Mouse (Mus musculus) kidney, embryonic 16.5 days (tissue): ENCODE data around the gene Slamf6. TPM values are rescaled to one million over a fixed set of nuclear protein-coding genes. Genes with fewer than 3 reads are reported as not detected.
"Not testable (repeated sequence)": the region's sequence is repeated elsewhere in the genome, so short reads cannot be mapped to it uniquely, and the experiment has no call there.

Source experiments
- ATAC-seq: fragments of 200-750 bp; cut with Nextera tagmentation; 2 replicates; pipeline ENCODE4 v1.8.0; 2017; ENCODE audit warnings: moderate TSS enrichment; ENCODE audit not compliant: low FRiP score, low TSS enrichment
- H3K27ac ChIP-seq: fragments of 300-500 bp; sonication (generic); 2 replicates; pipeline ENCODE4 v1.5.1; 2014; ENCODE audit warnings: low read length
- H3K27me3 ChIP-seq: fragments of 300-500 bp; sonication (generic); 2 replicates; pipeline ENCODE4 v1.6.1; 2014; ENCODE audit warnings: low read length, control low read depth, mixed read lengths; ENCODE audit not compliant: insufficient read depth
- H3K36me3 ChIP-seq: fragments of 300-500 bp; sonication (generic); 2 replicates; pipeline ENCODE4 v1.6.1; 2014; ENCODE audit warnings: low read length, control low read depth, mixed read lengths; ENCODE audit not compliant: insufficient read depth
- H3K4me1 ChIP-seq: fragments of 300-500 bp; sonication (generic); 2 replicates; pipeline ENCODE4 v1.6.1; 2014; ENCODE audit warnings: low read length, control low read depth, mixed read lengths; ENCODE audit not compliant: insufficient read depth
- H3K4me2 ChIP-seq: fragments of 300-500 bp; sonication (generic); replicated peaks from 2 replicates; pipeline ENCODE4 v1.6.1; 2014; ENCODE audit warnings: low read depth, low read length
- H3K4me3 ChIP-seq: fragments of 300-500 bp; sonication (generic); 2 replicates; pipeline ENCODE4 v1.5.1; 2014; ENCODE audit warnings: mild to moderate bottlenecking, low read length
- H3K9ac ChIP-seq: fragments of 300-500 bp; sonication (generic); replicated peaks from 2 replicates; pipeline ENCODE4 v1.6.1; 2014; ENCODE audit warnings: low read length
- H3K9me3 ChIP-seq: fragments of 300-500 bp; sonication (generic); 2 replicates; pipeline ENCODE4 v1.6.1; 2016; ENCODE audit warnings: low read length, control low read depth
- WGBS: fragments of 180-500 bp; shearing (Covaris S2); extraction: QIAGEN DNeasy Blood & Tissue Kit; methylation state at CpG from one replicate; pipeline ENCODE4 v1.1.7; 2014; 5-methylcytosine and 5-hydroxymethylcytosine counted together
- polyA plus RNA-seq: library from polyadenylated mRNA; unstranded; fragments of >200 nt; fragmentation: Nextera tagmentation; extraction: Ambion mirVana; gene quantifications from 2 replicates; pipeline ENCODE4 v1.2.1, GENCODE M21; 2015

Gene Slamf6
- polyA plus RNA-seq, 1 experiment from 2014 or later = 0.24 TPM

- 69% methylated on average over 6 of the region's 6 CpGs for WGBS
- H3K4me1 ChIP-seq = no peaks in the 10 kb centered on the region
- H3K27ac ChIP-seq = no peak overlapping the region
- H3K9ac ChIP-seq = no peak overlapping the region
- H3K36me3 ChIP-seq = no peaks in the 10 kb centered on the region
- no peaks in the 10 kb centered on the region for H3K27me3 ChIP-seq
- no peak overlapping the region for H3K4me3 ChIP-seq
- ATAC-seq = no peak
- H3K4me2 ChIP-seq = no peak overlapping the region
- no peaks in the 10 kb centered on the region for H3K9me3 ChIP-seq
Measured at GRCm38 (mm10) chr1:171955071-171955470, 37.8 kb downstream of the Slamf6 start.

- Histone ChIP-seq H3K27me3 (no peaks in the 10 kb centered on the region), H3K4me2 (no peak overlapping the region), H3K27ac (no peak overlapping the region), H3K4me1 (no peaks in the 10 kb centered on the region), H3K9ac (no peak overlapping the region), H3K36me3 (no peaks in the 10 kb centered on the region), H3K9me3 (no peaks in the 10 kb centered on the region), H3K4me3 (no peak overlapping the region)
- no peak for ATAC-seq
- 45% methylated on average over 2 of the region's 2 CpGs for WGBS
Measured at GRCm38 (mm10) chr1:171957411-171957810, 40.1 kb downstream of the Slamf6 start.

GRCm38 (mm10) chr1:171960726-171961125 is 43.4 kb downstream of the Slamf6 start:
- no peak for ATAC-seq
- no peaks in the 10 kb centered on the region for H3K4me1 ChIP-seq
- H3K9me3 ChIP-seq = no peaks in the 10 kb centered on the region
- H3K9ac ChIP-seq = no peak overlapping the region
- 93% methylated on average over 5 of the region's 5 CpGs for WGBS
- no peak overlapping the region for H3K27ac ChIP-seq
- no peak overlapping the region for H3K4me2 ChIP-seq
- H3K36me3 ChIP-seq = no peaks in the 10 kb centered on the region
- no peaks in the 10 kb centered on the region for H3K27me3 ChIP-seq
- H3K4me3 ChIP-seq = no peak overlapping the region

- no peak overlapping the region for H3K4me3 ChIP-seq
- no peaks in the 10 kb centered on the region for H3K9me3 ChIP-seq
- no peaks in the 10 kb centered on the region for H3K27me3 ChIP-seq
- no peak for ATAC-seq
- no peaks in the 10 kb centered on the region for H3K36me3 ChIP-seq
- no peaks in the 10 kb centered on the region for H3K4me1 ChIP-seq
- no peak overlapping the region for H3K4me2 ChIP-seq
- 80% methylated on average over 6 of the region's 6 CpGs for WGBS
- H3K9ac ChIP-seq = no peak overlapping the region
- H3K27ac ChIP-seq = no peak overlapping the region
Measured at GRCm38 (mm10) chr1:171961704-171962103, 44.4 kb downstream of the Slamf6 start.

- Histone ChIP-seq H3K9me3 (no peaks in the 10 kb centered on the region), H3K9ac (no peak overlapping the region), H3K4me1 (no peaks in the 10 kb centered on the region), H3K4me3 (no peak overlapping the region), H3K4me2 (no peak overlapping the region), H3K36me3 (no peaks in the 10 kb centered on the region), H3K27ac (no peak overlapping the region), H3K27me3 (no peaks in the 10 kb centered on the region)
- ATAC-seq = no peak
- 58% methylated on average over 6 of the region's 6 CpGs for WGBS
Measured at GRCm38 (mm10) chr1:171963613-171964012, 46.3 kb downstream of the Slamf6 start.

- Histone ChIP-seq H3K36me3 (no peaks in the 10 kb centered on the region), H3K9ac (no peak overlapping the region), H3K4me2 (no peak overlapping the region), H3K9me3 (no peaks in the 10 kb centered on the region), H3K4me3 (no peak overlapping the region), H3K4me1 (no peaks in the 10 kb centered on the region), H3K27ac (no peak overlapping the region), H3K27me3 (no peaks in the 10 kb centered on the region)
- no peak for ATAC-seq
- 78% methylated on average over 6 of the region's 6 CpGs for WGBS
Measured at GRCm38 (mm10) chr1:171966054-171966790, 48.9 kb downstream of the Slamf6 start.

- Histone ChIP-seq H3K36me3 (no peaks in the 10 kb centered on the region), H3K27ac (no peak overlapping the region), H3K27me3 (no peaks in the 10 kb centered on the region), H3K4me3 (no peak overlapping the region), H3K9ac (no peak overlapping the region), H3K4me1 (no peaks in the 10 kb centered on the region), H3K9me3 (no peaks in the 10 kb centered on the region), H3K4me2 (no peak overlapping the region)
- 75% methylated on average over 6 of the region's 6 CpGs for WGBS
- no peak for ATAC-seq
Measured at GRCm38 (mm10) chr1:171969221-171969620, 51.9 kb downstream of the Slamf6 start.

GRCm38 (mm10) chr1:171970854-171971586 is 53.7 kb downstream of the Slamf6 start:
- no peak overlapping the region for H3K27ac ChIP-seq
- 0 out of 2 replicates have a peak, but pooled peaks cover 3% of the 10 kb centered on the region for H3K9me3 ChIP-seq
- no peak for ATAC-seq
- H3K4me2 ChIP-seq = no peak overlapping the region
- no peak overlapping the region for H3K4me3 ChIP-seq
- H3K9ac ChIP-seq = no peak overlapping the region
- H3K27me3 ChIP-seq = no peaks in the 10 kb centered on the region
- 36% methylated on average over 10 of the region's 10 CpGs for WGBS
- no peaks in the 10 kb centered on the region for H3K4me1 ChIP-seq
- no peaks in the 10 kb centered on the region for H3K36me3 ChIP-seq

GRCm38 (mm10) chr1:171974361-171974760 is 57.0 kb downstream of the Slamf6 start:
- ATAC-seq, H3K4me2 ChIP-seq, H3K4me1 ChIP-seq, H3K9me3 ChIP-seq, H3K27ac ChIP-seq, H3K36me3 ChIP-seq, H3K27me3 ChIP-seq, H3K9ac ChIP-seq, H3K4me3 ChIP-seq: not testable (repeated sequence)
- 91% methylated on average over 2 of the region's 2 CpGs for WGBS

GRCm38 (mm10) chr1:171975377-171975776 is 58.1 kb downstream of the Slamf6 start:
- Histone ChIP-seq H3K4me3 (no peak overlapping the region), H3K4me2 (no peak overlapping the region), H3K27ac (no peak overlapping the region), H3K9ac (no peak overlapping the region), H3K27me3 (no peaks in the 10 kb centered on the region), H3K36me3 (no peaks in the 10 kb centered on the region), H3K4me1 (no peaks in the 10 kb centered on the region), H3K9me3 (0 out of 2 replicates have a peak, but pooled peaks cover 3% of the 10 kb centered on the region)
- no peak for ATAC-seq
- WGBS = 87% methylated on average over 9 of the region's 9 CpGs
